Mouse (Mus musculus): ENCODE measurements around the gene Aloxe3.

Aloxe3 gene

DNA sequence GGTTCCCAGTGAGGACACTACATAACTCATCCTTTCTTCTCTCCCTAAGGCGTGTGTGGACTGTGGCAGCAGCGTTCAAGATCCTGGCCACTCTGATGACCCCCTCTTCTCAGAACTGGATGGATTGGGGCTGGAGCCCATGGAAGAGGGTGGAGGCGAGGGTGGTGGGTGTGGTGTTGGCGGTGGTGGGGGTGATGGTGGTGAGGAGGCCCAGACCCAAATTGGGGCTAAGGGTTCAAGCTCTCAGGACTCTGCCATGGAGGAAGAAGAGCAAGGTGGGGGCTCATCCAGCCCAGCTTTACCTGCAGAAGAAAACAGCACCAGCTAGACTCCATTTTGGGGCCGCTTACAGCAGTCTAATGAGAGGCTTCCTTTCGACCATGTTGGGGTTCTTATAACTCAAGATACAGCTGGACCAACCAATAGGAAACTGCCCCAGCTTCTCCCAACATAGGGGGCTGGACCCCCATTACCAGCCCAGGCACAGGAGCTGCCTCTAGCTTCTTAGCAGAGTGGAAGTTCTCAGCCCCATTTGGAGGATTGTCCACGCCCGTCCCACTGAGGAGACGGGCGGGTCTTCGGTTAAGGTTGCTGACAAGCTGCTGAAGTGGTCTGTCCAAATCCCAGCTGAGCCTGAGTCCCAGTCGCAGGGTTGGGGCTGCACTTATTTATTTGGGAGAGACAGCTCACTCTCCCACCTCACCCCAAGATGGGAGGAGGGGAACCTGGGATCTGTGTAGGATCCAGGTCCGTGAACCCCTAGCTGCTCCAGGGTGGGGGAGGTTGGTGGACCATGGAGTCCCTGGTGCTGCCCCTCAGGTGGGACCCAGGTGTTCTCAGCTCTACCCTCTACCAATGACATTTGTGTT, 16.4 kb upstream of the Aloxe3 start:
- DNase-seq = no peak

DNA sequence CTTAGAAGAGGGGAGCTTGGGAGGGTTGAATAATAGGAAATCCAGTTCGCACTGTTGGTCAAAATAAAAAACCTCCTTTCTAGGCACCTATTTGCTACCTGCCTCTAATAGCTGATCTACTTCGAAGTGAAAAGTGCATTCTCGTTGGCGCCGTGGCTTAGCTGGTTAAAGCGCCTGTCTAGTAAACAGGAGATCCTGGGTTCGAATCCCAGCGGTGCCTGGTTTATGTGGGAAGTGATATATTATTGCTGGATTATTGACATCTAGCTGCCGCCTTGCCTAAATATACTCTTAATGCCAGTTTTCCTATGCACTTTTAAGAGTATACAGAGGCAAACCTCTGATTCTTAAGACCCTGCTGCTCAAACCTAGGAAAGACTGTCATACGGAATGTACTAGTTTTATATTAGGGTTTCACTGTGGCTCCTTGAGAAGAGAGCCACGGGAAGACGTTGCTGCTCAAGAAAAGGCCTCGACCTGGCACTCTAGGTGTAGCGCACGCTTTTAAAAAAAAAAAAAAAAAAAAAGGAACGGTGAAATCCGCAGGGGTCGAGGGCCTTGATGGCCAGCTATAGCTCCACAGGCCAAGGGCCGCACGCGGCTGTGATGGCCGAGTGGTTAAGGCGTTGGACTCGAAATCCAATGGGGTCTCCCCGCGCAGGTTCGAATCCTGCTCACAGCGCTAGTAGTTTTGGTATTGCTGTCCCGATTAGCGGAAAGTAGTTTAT, 15.2 kb upstream of the Aloxe3 start:
- DNase-seq = peak; percentile 82

DNA sequence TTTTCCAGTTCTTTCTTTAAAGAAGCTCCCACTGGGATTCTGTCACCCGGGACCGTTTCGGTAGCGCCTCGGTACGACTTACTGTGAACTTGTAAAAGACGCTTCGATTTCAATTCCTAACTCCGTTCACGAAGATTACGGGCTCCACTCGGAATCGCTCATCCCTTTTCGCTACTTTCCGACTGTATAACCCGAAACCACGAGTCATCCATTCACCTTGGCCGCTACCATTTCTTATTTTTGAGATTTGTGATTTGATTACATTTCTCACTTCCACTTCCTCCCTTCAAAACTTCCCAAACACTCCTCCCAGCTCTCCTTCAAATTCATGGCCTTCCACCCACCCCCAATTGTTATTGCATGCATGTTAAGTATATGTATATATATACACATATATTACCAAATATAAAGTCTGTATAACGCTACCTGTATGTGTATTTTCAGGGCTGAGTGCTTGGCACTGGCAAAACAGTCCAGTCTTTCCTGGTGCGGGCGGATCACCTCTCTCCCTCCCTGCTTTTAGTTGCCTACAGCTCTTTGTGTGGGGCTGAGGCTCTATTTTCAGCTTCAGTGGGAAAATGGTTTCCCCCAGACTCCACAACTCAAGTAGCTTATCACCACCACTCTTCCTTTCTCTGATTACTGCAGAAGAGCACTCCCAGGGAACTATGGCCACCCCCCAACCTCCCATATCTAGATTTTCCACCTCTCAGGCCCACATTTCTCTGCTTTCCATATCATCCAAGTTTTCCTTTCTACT, 14.5 kb upstream of the Aloxe3 start:
- no peak for DNase-seq

DNA sequence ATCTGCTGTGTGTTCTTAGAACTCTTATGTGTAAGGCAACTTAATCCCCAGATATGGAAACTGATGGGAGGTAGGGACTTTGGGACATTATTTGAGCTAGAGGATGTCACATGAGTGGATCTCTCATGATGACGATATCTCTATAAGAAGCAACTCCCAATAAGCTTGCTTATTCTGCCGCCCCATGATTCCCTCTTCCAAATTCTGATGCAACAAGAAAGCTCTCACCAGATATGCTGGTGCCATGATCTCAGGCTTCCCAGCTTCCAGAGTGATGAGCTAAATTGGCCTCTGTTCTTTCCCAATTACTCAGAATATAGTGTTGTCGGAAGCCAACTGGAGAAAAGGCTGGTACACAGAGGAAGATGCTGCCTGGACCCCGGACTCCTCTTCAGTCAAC, 13.8 kb upstream of the Aloxe3 start:
- peak; percentile 60 for DNase-seq

DNA sequence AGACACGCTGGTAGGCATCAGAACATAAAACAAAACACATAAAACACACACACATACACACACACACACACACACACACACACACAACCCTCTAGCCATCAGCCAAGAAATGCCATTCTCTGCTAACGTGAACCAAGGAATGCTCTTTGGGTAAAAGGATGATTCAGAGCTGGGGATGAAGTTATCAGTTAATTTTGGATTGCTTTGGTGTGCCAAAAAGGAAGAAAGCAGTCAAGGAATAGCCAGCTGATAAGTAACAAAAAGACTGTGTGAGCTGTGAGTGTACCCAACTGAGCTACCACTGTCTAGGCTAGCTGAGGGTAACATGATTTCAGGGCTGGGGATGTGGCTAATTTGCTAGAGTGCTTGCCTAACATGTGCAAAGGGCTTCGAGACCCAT, 11.7 kb upstream of the Aloxe3 start:
- no peak for DNase-seq

DNA sequence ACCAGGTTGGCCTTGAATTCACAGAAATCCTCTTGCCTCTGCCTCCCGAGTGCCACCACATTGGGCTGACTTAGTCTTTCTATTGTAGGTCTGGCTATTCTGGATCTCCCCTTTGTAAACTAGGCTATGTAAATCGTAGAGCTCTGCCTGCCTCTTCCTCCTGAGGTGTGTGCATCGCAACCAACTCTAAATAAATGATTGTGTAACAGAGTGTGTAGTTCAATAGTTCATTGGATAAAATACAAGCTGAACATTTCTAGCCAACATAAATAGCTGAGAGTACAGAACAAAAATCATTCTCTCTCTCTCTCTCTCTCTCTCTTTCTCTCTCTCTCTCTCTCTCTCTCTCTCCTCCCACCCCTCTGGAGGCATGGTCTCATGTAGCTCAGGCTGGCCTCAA, 11.1 kb upstream of the Aloxe3 start:
- no peak for DNase-seq

DNA sequence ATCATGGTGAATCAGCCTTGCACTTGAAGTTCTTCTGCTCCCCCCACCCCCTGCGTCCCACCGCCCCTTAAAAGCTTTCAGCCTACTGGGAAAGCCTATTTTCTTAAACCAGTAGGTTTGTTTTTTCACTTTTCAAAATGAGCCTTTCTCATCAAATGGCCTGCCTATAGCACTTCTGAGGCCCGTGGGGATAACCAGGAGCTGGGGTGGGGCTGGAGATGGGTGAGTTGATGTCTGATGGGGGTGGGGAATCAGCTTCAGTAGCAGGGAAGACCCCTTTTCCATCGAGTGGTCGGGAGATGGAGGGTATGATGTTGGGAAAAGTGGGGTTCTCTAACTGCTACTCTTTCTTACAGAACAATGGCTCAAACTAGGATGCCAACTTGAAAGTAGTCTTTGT, 8.9 kb upstream of the Aloxe3 start:
- DNase-seq = no peak

DNA sequence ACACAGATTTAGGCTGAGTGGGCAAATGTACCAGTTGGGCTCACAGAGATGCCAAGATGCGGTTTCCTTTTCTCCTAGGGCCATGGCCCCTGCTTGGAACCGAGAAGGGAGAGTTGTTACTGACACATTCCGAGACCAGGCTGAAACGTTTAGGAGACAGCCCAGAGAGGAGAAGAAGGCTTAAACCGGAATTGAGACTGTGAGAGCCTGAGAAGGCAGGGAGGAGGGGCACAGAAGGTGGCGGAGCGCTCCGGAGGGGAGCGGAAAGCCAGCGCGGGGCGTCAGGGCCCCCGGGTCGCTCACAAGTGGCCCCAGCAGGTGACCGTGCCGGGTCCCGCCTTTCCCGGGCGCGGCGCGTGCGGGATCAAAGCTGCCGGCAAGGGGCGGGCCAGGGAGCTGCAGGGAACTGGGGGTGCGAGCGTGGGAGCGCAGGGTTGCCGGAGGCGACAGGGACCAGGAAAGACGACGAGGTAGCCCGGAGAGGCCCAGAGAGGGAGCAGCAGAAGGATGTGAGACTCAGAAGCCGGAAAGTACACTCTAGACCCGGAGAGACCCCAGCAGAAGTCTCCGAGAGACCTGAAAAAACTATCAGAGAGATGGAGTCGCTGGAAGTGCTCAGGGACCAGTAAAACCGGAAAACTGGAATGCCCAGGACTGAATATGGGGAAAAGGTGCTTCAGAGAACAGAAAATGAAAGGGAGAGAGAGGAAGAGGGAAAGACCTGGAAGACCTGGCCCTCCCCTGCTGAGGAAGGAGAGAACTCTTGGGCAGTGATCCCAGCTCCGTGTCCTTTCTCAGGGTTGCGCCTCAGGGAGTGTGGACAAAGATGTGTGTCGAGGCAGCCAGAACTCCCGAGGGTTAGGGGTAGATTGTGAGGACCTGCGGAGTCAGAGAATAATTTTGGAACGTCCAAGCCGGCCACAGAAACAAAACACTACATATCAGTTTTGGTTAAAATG, 7.7 kb upstream of the Aloxe3 start:
- DNase-seq = peak; percentile 64

DNA sequence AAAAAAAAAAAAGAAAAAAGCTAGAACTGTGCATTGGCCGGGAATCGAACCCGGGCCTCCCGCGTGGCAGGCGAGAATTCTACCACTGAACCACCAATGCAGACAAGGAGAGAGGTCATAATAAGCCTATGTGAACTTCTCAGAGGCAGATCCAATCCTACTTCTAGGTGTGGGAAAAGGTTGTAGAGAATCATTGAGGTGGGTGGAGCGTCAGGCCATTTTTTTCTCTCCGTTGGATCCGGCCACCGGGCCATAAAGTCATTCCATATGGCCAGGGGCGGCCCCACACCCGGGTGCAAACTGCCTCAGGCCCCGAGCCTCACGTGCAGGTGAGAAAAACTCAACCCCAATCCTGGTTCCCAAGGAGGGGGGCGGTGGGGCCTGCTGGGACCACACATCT, 6.9 kb upstream of the Aloxe3 start:
- DNase-seq = peak; percentile 85

DNA sequence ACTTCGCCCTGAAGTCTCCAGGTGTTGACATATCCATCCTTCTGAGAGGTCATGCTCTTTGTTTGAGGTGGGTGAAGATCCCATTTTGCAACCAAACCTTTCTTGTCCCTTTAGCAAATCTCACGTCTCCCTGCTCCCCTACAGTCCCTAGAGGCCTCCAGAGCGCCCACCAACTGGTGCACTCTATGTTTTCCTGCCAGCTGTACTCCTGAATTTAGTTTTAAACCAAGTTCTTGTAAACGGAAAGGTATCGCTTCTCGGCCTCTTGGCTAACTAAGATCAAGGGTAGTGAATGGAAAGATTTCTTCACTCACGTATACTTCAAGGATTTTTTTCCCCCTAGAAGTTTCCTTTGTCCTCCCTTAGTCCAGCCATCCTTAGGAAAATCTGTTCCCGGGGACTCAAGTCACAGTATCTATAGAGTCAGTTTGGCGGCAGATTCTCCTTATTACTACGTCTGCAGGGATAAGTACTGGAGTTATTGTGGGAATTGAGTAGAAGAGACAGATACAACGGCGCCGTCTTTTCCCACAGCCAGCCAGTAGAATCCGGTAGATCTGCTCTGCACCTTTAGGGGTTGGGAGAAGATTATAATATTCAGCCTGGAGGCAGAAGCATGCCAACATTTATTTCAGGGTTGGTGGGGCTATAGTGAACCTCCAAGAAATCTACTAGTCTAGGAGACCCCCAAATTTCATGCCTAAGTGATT, 6.1 kb upstream of the Aloxe3 start:
- DNase-seq = no peak

DNA sequence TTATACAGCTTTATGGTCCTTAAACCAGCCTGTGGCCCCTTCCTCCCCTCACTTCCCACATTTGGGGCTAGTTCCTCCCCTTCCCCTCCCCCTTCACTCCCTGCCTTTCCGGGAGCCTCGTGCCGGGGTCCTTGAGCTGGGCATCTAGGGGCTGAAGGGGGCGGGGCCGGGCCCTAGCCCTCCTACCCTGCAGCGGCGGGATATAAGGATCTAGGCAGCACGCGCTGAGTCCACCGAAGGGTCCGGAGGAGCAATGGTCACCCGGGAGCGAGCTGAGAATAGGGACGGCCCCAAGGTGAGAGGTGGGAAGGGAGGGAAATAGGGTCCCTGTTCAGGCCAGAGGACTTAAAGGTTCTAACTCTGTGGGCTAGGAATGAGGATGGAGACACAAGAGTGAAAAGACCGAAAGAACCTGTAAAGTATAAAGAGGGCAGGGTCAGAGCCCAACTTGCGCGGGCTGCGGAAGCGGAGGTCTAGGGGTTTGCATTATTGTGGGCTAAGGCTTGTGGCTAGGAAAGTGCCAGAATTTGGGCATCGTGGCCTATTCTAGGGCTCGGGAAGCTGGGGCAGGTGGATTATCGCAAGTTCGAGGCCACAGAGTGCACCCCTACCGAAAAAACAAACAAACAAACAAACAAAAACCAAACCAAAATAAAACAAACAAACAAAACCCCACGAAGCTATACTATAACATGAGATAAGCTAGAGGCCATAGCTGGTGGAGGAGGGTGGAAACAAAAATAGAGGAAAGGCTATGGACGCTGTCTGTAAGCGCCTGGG, 5.3 kb upstream of the Aloxe3 start, which contains the start of gene Hes7:
TSS of gene Hes7 (plus strand) at position 184 of the 780 bp plus-strand sequence.
- DNase-seq = no peak

DNA sequence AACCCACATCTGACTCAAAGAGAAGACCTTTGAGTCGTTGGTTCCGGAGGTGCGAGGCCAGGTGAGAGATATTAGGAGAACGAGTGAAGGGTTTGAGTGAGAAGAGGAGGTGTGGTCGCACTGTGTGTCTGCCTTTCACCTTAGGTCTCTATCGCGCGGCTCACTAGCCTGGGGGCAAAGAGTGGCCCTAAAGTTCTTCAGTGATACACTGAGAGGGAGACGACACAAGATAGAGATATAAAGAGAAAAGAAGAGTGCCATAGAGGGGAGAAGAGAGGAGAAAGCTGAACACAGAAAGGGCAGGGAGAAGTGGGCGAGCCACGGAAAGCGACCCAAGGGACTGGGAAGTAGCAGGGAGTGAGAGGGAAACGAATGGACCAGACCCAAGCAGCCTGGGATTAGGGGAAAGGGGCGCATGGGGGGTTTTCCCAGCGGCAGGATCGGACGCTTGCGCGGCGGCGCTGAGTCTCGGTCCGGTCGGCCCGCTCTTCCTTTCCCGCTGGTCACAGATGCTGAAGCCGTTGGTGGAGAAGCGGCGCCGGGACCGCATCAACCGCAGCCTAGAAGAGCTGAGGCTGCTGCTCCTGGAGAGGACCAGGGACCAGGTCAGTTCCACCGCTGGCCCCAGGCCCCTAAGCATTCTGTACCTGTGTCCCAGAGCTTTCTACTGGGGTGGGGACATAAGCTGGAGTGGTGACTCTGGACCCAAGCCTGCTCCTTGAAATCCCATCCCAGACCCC, 4.5 kb upstream of the Aloxe3 start:
- DNase-seq = no peak

DNA sequence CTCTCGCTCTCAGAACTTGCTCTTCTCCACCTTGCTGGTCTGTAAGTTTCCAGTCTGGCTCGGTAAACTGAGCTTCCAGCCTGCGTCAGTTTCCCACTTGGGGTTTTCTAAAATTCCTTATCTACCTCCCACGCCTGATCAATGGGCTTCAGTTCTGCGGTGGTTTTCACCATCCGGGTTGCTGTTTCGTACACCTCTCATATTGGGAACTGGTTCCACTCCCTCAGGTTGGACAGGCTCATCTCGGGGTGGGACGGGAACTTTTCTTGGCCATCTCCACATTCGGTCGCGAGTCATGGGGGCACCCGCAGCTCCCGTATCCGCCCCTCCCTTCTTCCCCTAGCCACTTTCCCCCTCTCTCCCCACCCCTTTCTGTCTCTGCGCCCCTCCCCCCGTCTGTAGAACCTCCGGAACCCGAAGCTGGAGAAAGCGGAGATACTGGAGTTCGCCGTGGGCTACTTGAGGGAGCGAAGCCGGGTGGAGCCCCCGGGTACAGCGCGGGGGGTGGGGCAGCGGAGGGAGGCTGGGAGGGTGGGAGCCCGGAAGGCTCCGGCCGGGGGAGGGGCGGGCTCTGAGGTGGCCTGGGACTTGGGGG, 3.9 kb upstream of the Aloxe3 start:
- no peak for DNase-seq

DNA sequence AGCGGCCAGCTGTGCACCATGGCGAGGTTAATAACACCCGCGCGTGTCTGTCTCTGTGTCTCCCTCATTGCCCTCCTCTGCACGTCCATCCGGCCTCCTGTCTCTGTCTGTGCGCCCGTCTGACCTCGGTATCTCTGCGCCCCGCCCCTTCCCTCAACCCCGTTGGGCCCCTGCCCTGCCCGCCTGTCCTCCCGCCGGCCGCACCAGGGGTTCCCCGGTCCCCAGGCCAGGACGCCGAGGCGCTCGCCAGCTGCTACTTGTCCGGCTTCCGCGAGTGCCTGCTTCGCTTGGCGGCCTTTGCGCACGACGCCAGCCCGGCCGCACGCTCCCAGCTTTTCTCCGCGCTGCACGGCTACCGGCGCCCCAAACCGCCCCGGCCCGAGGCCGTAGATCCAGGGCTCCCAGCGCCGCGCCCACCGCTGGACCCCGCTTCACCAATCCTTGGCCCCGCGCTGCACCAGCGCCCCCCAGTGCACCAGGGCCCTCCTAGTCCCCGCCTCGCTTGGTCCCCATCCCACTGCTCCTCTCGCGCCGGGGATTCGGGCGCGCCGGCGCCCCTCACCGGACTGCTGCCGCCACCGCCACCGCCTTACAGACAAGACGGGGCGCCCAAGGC, 3.3 kb upstream of the Aloxe3 start, which contains the start of gene 9130213A22Rik:
TSS of gene 9130213A22Rik (minus strand) at position 254 of the 616 bp plus-strand sequence.
- peak; percentile 90 for DNase-seq

DNA sequence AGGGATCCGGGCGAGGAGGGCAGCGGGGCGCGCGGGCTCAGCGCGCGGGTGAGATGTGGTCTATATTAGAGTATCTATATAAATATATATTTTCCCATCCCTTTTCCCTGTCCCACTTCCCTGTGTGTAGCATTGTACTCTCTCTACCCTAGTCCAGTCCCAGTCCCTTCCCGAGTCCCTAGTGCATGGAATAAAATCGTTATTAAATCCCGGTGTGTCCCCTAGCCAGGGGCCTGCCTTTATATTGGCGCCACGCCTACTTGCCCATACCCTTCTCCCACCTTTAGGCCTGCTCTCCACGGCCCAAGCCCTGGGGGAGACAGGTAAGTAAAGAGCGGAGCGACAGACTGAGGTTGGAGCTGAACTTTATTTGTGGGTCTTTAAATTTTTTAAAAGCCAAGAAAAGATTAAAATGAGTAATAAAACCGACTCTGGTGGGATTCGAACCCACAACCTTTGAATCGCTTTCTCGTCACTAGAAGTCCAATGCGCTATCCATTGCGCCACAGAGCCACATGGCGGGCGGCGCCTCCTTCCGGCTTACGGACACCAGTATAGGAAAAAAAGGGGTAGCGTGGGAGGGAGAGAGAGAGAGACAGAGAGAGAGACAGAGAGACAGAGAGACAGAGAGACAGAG, 2.5 kb upstream of the Aloxe3 start:
- DNase-seq = peak; percentile 90

DNA sequence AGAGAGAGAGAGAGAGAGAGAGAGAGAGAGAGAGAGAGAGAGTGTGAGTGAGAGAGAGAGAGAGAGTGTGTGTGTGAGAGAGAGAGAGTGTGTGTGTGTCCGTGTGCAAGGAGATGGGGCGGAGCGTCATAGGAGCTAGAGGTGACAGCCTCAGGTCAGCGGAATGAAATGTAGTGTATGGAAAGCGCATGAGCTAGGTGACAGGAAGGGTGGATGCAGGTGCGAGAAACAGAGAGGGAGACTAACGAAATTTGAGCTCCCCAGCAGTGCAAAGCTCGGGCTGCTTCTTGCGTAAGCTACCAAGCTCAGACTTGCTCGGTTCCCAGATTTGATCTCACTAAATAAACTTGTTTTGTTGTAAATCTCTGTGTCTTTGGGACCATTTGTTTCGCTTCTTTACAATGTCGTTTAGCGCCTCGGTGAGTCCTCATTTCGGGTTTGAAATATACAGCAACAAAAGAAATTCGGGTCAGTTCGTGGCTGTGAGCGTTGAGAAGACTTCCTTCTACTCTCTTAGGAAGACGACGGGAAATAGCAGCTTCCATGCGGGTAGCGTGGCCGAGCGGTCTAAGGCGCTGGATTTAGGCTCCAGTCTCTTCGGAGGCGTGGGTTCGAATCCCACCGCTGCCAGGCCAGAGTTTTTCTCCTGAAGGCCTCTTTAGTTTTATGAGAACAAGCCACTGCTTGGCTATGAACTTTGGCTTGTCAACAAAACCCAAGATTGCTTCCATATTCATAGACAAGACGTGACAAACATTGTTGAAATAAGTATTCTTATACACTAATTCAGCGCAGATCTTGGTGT, 1.8 kb upstream of the Aloxe3 start:
- peak; percentile 93 for DNase-seq

DNA sequence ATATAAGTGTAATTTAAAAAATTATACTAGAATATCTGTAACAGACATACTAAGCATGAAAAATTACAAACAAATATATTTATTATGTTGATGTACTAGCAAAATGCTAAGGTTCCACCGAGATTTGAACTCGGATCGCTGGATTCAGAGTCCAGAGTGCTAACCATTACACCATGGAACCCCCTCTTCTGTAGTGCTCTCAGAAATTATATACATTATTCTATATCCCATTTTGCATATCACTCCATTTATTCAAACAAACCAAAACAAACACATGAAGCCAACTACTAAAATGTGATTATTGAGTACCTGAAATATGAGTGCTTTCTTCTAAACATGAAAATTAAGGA, 1.2 kb upstream of the Aloxe3 start:
- DNase-seq = peak; percentile 66
